Mouse (Mus musculus) neural tube, embryonic 15.5 days (tissue): ENCODE data around the gene Htatip2. TPM values are rescaled to one million over a fixed set of nuclear protein-coding genes. Genes with fewer than 3 reads are reported as not detected.
A peak's percentile ranks its signal among the peaks of the same experiment; 100 is the strongest.

ENCODE experiments used
- ATAC-seq: fragments of 200-750 bp; cut with Nextera tagmentation; 2 replicates; pipeline ENCODE4 v1.8.0; 2017; ENCODE audit warnings: mild to moderate bottlenecking, moderate TSS enrichment, moderate library complexity; ENCODE audit not compliant: low FRiP score
- H3K27ac ChIP-seq: fragments of 300-500 bp; sonication (generic); replicated peaks from 2 replicates; pipeline ENCODE4 v1.5.1; 2015; ENCODE audit warnings: mild to moderate bottlenecking, inconsistent platforms
- H3K27me3 ChIP-seq: fragments of 300-500 bp; sonication (generic); replicated peaks from 2 replicates; pipeline ENCODE4 v1.6.1; 2015; ENCODE audit warnings: inconsistent platforms
- H3K36me3 ChIP-seq: fragments of 300-500 bp; sonication (generic); 2 replicates; pipeline ENCODE4 v1.6.1; 2015; ENCODE audit warnings: inconsistent platforms
- H3K4me1 ChIP-seq: fragments of 300-500 bp; sonication (generic); 2 replicates; pipeline ENCODE4 v1.6.1; 2015; ENCODE audit warnings: inconsistent platforms
- H3K4me2 ChIP-seq: fragments of 300-500 bp; sonication (generic); 2 replicates; pipeline ENCODE4 v1.6.1; 2015; ENCODE audit warnings: inconsistent platforms, mild to moderate bottlenecking, moderate library complexity
- H3K4me3 ChIP-seq: fragments of 300-500 bp; sonication (generic); replicated peaks from 2 replicates; pipeline ENCODE4 v1.5.1; 2015; ENCODE audit warnings: mild to moderate bottlenecking, inconsistent platforms
- H3K9ac ChIP-seq: fragments of 300-500 bp; sonication (generic); replicated peaks from 2 replicates; pipeline ENCODE4 v1.6.1; 2015; ENCODE audit warnings: mild to moderate bottlenecking, inconsistent platforms
- H3K9me3 ChIP-seq: fragments of 300-500 bp; sonication (generic); replicated peaks from 2 replicates; pipeline ENCODE4 v1.6.1; 2016; ENCODE audit warnings: inconsistent platforms
- WGBS: fragments of 180-500 bp; shearing (Covaris S2); methylation state at CpG from one replicate; pipeline ENCODE4 v1.1.7; 2015; ENCODE audit warnings: mixed read lengths; 5-methylcytosine and 5-hydroxymethylcytosine counted together
- polyA plus RNA-seq: library from polyadenylated mRNA; unstranded; fragments of >200 nt; fragmentation: Nextera tagmentation; extraction: Ambion mirVana; gene quantifications from 2 replicates; pipeline ENCODE4 v1.2.1, GENCODE M21; 2015

Gene Htatip2
- polyA plus RNA-seq, 1 experiment from 2014 or later = 5.1 TPM

- Histone ChIP-seq H3K4me3 (no peak overlapping the region), H3K9me3 (no peaks in the 10 kb centered on the region), H3K4me1 (0 out of 2 replicates have a peak, but pooled peaks cover 3% of the 10 kb centered on the region), H3K4me2 (no peak overlapping the region), H3K27ac (no peak overlapping the region), H3K36me3 (peaks cover 22% of the 10 kb centered on the region), H3K27me3 (no peaks in the 10 kb centered on the region), H3K9ac (no peak overlapping the region)
- ATAC-seq = no peak
- 93% methylated on average over 2 of the region's 2 CpGs for WGBS
These were observed 35.4 kb downstream of the Htatip2 start for GRCm38 (mm10) chr7:49794304-49794703.

GRCm38 (mm10) chr7:49797171-49797570 is 38.3 kb downstream of the Htatip2 start:
- H3K36me3 ChIP-seq = peaks cover 15% of the 10 kb centered on the region
- no peaks in the 10 kb centered on the region for H3K27me3 ChIP-seq
- H3K9me3 ChIP-seq = no peaks in the 10 kb centered on the region
- no peak overlapping the region for H3K27ac ChIP-seq
- H3K4me1 ChIP-seq = no peaks in the 10 kb centered on the region
- no peak overlapping the region for H3K4me3 ChIP-seq
- 86% methylated on average over 1 of the region's 1 CpGs for WGBS
- no peak overlapping the region for H3K4me2 ChIP-seq
- ATAC-seq = no peak
- no peak overlapping the region for H3K9ac ChIP-seq

GRCm38 (mm10) chr7:49803511-49803910 is 44.6 kb downstream of the Htatip2 start:
- no peak overlapping the region for H3K27ac ChIP-seq
- no peak overlapping the region for H3K4me3 ChIP-seq
- WGBS = 82% methylated on average over 6 of the region's 6 CpGs
- no peak overlapping the region for H3K4me2 ChIP-seq
- H3K4me1 ChIP-seq = 0 out of 2 replicates have a peak, but pooled peaks cover 5% of the 10 kb centered on the region
- no peak overlapping the region for H3K9ac ChIP-seq
- peaks cover 7% of the 10 kb centered on the region; the same call in 1 of the 2 replicates for H3K36me3 ChIP-seq
- no peaks in the 10 kb centered on the region for H3K9me3 ChIP-seq
- no peaks in the 10 kb centered on the region for H3K27me3 ChIP-seq
- no peak for ATAC-seq

GRCm38 (mm10) chr7:49804638-49805165 is 45.8 kb downstream of the Htatip2 start:
- Histone ChIP-seq H3K9me3 (no peaks in the 10 kb centered on the region), H3K4me2 (no peak overlapping the region), H3K4me3 (no peak overlapping the region), H3K4me1 (0 out of 2 replicates have a peak, but pooled peaks cover 5% of the 10 kb centered on the region), H3K27me3 (no peaks in the 10 kb centered on the region), H3K27ac (no peak overlapping the region), H3K36me3 (peaks cover 3% of the 10 kb centered on the region; the same call in 1 of the 2 replicates), H3K9ac (no peak overlapping the region)
- 75% methylated on average over 5 of the region's 5 CpGs for WGBS
- no peak for ATAC-seq

GRCm38 (mm10) chr7:49805618-49806017 is 46.7 kb downstream of the Htatip2 start:
- 0 out of 2 replicates have a peak, but pooled peaks cover 5% of the 10 kb centered on the region for H3K4me1 ChIP-seq
- no peak overlapping the region for H3K4me2 ChIP-seq
- peaks cover 3% of the 10 kb centered on the region; the same call in 1 of the 2 replicates for H3K36me3 ChIP-seq
- no peak overlapping the region for H3K9ac ChIP-seq
- H3K27me3 ChIP-seq = no peaks in the 10 kb centered on the region
- WGBS = 44% methylated on average over 3 of the region's 3 CpGs
- no peak for ATAC-seq
- no peak overlapping the region for H3K27ac ChIP-seq
- no peak overlapping the region for H3K4me3 ChIP-seq
- no peaks in the 10 kb centered on the region for H3K9me3 ChIP-seq

GRCm38 (mm10) chr7:49807093-49807682 is 48.3 kb downstream of the Htatip2 start:
- no peak overlapping the region for H3K4me2 ChIP-seq
- H3K36me3 ChIP-seq = peaks cover 3% of the 10 kb centered on the region; the same call in 1 of the 2 replicates
- no peaks in the 10 kb centered on the region for H3K9me3 ChIP-seq
- H3K9ac ChIP-seq = no peak overlapping the region
- H3K27ac ChIP-seq = no peak overlapping the region
- 0 out of 2 replicates have a peak, but pooled peaks cover 5% of the 10 kb centered on the region for H3K4me1 ChIP-seq
- ATAC-seq = no peak
- no peaks in the 10 kb centered on the region for H3K27me3 ChIP-seq
- WGBS = 85% methylated on average over 9 of the region's 9 CpGs
- H3K4me3 ChIP-seq = no peak overlapping the region

- Histone ChIP-seq H3K9ac (no peak overlapping the region), H3K9me3 (no peaks in the 10 kb centered on the region), H3K4me1 (0 out of 2 replicates have a peak, but pooled peaks cover 5% of the 10 kb centered on the region), H3K27ac (no peak overlapping the region), H3K4me2 (no peak overlapping the region), H3K27me3 (no peaks in the 10 kb centered on the region), H3K4me3 (no peak overlapping the region), H3K36me3 (peaks cover under 1% of the 10 kb centered on the region; the same call in 1 of the 2 replicates)
- peak; percentile 44; the same call in 1 of the 2 replicates for ATAC-seq
- 61% methylated on average over 17 of the region's 17 CpGs for WGBS
These were observed 49.1 kb downstream of the Htatip2 start for GRCm38 (mm10) chr7:49807846-49808622.

- Histone ChIP-seq H3K9ac (no peak overlapping the region), H3K36me3 (no peaks in the 10 kb centered on the region), H3K4me3 (no peak overlapping the region), H3K27ac (no peak overlapping the region), H3K27me3 (no peaks in the 10 kb centered on the region), H3K9me3 (no peaks in the 10 kb centered on the region), H3K4me1 (0 out of 2 replicates have a peak, but pooled peaks cover 5% of the 10 kb centered on the region), H3K4me2 (no peak overlapping the region)
- no peak for ATAC-seq
- WGBS = 94% methylated on average over 6 of the region's 6 CpGs
These were observed 50.2 kb downstream of the Htatip2 start for GRCm38 (mm10) chr7:49809100-49809499.

- H3K9ac ChIP-seq = no peak overlapping the region
- no peak overlapping the region for H3K27ac ChIP-seq
- 65% methylated on average over 3 of the region's 3 CpGs for WGBS
- ATAC-seq = no peak
- H3K4me2 ChIP-seq = no peak overlapping the region
- no peaks in the 10 kb centered on the region for H3K9me3 ChIP-seq
- H3K27me3 ChIP-seq = no peaks in the 10 kb centered on the region
- H3K4me3 ChIP-seq = no peak overlapping the region
- 0 out of 2 replicates have a peak, but pooled peaks cover 5% of the 10 kb centered on the region for H3K4me1 ChIP-seq
- no peaks in the 10 kb centered on the region for H3K36me3 ChIP-seq
These were observed 50.6 kb downstream of the Htatip2 start for GRCm38 (mm10) chr7:49809562-49809961.

- Histone ChIP-seq H3K4me2 (no peak overlapping the region), H3K27me3 (no peaks in the 10 kb centered on the region), H3K9me3 (no peaks in the 10 kb centered on the region), H3K36me3 (no peaks in the 10 kb centered on the region), H3K4me3 (no peak overlapping the region), H3K4me1 (0 out of 2 replicates have a peak, but pooled peaks cover 5% of the 10 kb centered on the region), H3K27ac (no peak overlapping the region), H3K9ac (no peak overlapping the region)
- 0 out of 2 replicates have a peak, but pooled peaks have one; percentile 39 for ATAC-seq
- WGBS = 57% methylated on average over 4 of the region's 4 CpGs
These were observed 52.4 kb downstream of the Htatip2 start for GRCm38 (mm10) chr7:49811346-49811745.

- ATAC-seq = no peak
- WGBS = 14% methylated on average over 4 of the region's 4 CpGs
- H3K4me1 ChIP-seq = peaks cover 10% of the 10 kb centered on the region; the same call in 1 of the 2 replicates
- H3K36me3 ChIP-seq = no peaks in the 10 kb centered on the region
- no peak overlapping the region for H3K4me3 ChIP-seq
- H3K9ac ChIP-seq = no peak overlapping the region
- no peaks in the 10 kb centered on the region for H3K9me3 ChIP-seq
- H3K4me2 ChIP-seq = no peak overlapping the region
- no peaks in the 10 kb centered on the region for H3K27me3 ChIP-seq
- 0 out of 2 replicates have a peak overlapping the region, but pooled peaks have one; percentile 9 for H3K27ac ChIP-seq
These were observed 60.5 kb downstream of the Htatip2 start for GRCm38 (mm10) chr7:49819393-49819792.
